Mouse (Mus musculus) hindbrain, embryonic 11.5 days (tissue): ENCODE measurements at regions not wholly inside any gene's neighbourhood (a gene's known extent, or its start where the extent isn't known, plus 50 kb on each side); places are given as distances from the start of the nearest gene placed in this dataset.

Source experiments
- ATAC-seq: fragments of 200-750 bp; cut with Nextera tagmentation; 2 replicates; pipeline ENCODE4 v1.8.0; 2017; ENCODE audit warnings: mild to moderate bottlenecking, moderate TSS enrichment, moderate library complexity; ENCODE audit not compliant: low FRiP score
- DNase-seq: peaks from one replicate; pipeline ENCODE4 v3.0.0-alpha.2; 2015; ENCODE audit warnings: low spot score
- H3K27ac ChIP-seq: fragments of 300-500 bp; sonication (generic); 2 replicates; pipeline ENCODE4 v1.5.1; 2014; ENCODE audit warnings: mild to moderate bottlenecking, low read depth, low read length
- H3K27me3 ChIP-seq: fragments of 300-500 bp; sonication (generic); 2 replicates; pipeline ENCODE4 v1.6.1; 2014; ENCODE audit warnings: mild to moderate bottlenecking, low read length, moderate library complexity, mixed read lengths; ENCODE audit not compliant: control insufficient read depth, insufficient read depth
- H3K36me3 ChIP-seq: fragments of 300-500 bp; sonication (generic); 2 replicates; pipeline ENCODE4 v1.6.1; 2014; ENCODE audit warnings: mild to moderate bottlenecking, low read length, moderate library complexity, mixed read lengths; ENCODE audit not compliant: control insufficient read depth, insufficient read depth
- H3K4me1 ChIP-seq: fragments of 300-500 bp; sonication (generic); replicated peaks from 2 replicates; pipeline ENCODE4 v1.6.1; 2014; ENCODE audit warnings: low read length, mixed read lengths; ENCODE audit not compliant: control insufficient read depth, insufficient read depth
- H3K4me2 ChIP-seq: fragments of 300-500 bp; sonication (generic); replicated peaks from 2 replicates; pipeline ENCODE4 v1.6.1; 2014; ENCODE audit warnings: mild to moderate bottlenecking, low read depth, low read length
- H3K4me3 ChIP-seq: fragments of 300-500 bp; sonication (generic); 2 replicates; pipeline ENCODE4 v1.5.1; 2014; ENCODE audit warnings: low read depth, low read length
- H3K9ac ChIP-seq: fragments of 300-500 bp; sonication (generic); 2 replicates; pipeline ENCODE4 v1.6.1; 2014; ENCODE audit warnings: low read depth, low read length
- H3K9me3 ChIP-seq: fragments of 300-500 bp; sonication (generic); 2 replicates; pipeline ENCODE4 v1.6.1; 2016; ENCODE audit warnings: low read length; ENCODE audit not compliant: control insufficient read depth
- WGBS: fragments of 180-500 bp; shearing (Covaris S2); extraction: QIAGEN DNeasy Blood & Tissue Kit; methylation state at CpG from one replicate; pipeline ENCODE4 v1.1.7; 2014; 5-methylcytosine and 5-hydroxymethylcytosine counted together

- WGBS: 15% methylated on average over 10 of the region's 10 CpGs
- H3K27me3 ChIP-seq: no peaks in the 10 kb centered on the region
- no peaks in the 10 kb centered on the region for H3K4me1 ChIP-seq
- no peak overlapping the region for H3K4me3 ChIP-seq
- peak; percentile 64; the same call in 1 of the 2 replicates for ATAC-seq
- H3K27ac ChIP-seq: no peak overlapping the region
- peak; percentile 91 for DNase-seq
- no peaks in the 10 kb centered on the region for H3K36me3 ChIP-seq
- no peaks in the 10 kb centered on the region for H3K9me3 ChIP-seq
- H3K4me2 ChIP-seq: no peak overlapping the region
- no peak overlapping the region for H3K9ac ChIP-seq
Measured at GRCm38 (mm10) chr14:72371702-72372277, 119.8 kb downstream of the Gm9195 start.

DNA sequence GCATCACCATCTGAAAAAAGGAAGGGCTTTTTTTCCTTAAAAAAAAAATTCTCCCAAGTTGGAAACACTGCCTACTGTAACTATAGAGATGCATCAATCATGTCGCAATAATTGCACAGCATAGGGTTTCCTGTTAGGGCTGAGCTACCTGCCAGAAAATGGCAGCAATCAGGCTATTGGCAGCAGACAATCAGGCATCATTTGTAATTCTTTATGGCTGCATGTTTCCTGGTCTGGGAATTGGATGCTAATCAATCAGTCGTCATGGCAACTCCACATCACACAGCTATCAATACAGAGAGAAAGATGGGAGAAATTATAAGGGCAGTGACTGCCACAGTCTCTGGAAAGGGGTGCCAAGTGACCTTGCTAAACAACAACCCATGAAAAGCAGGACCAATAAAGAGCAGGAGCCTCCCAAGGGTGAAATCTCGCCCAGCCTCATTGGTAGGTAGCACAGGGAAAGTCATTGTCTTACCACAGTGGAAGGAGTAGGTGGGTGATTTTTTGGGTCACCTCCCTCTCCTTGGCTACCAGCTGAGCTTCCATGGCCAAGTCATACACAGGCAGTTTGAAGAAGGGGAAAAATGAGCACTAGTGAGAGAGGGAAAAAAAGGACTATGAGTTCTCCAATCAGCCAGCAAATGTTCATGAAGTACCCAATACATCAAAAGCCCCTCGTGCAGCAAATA lies 130.7 kb downstream of the Gm9195 start:
- Histone ChIP-seq H3K4me2 (no peak overlapping the region), H3K9me3 (no peaks in the 10 kb centered on the region), H3K27me3 (no peaks in the 10 kb centered on the region), H3K9ac (no peak overlapping the region), H3K27ac (no peak overlapping the region), H3K4me1 (no peaks in the 10 kb centered on the region), H3K36me3 (no peaks in the 10 kb centered on the region), H3K4me3 (no peak overlapping the region)
- ATAC-seq (no peak), DNase-seq (no peak)
- 85% methylated on average over 4 of the region's 4 CpGs for WGBS

DNA sequence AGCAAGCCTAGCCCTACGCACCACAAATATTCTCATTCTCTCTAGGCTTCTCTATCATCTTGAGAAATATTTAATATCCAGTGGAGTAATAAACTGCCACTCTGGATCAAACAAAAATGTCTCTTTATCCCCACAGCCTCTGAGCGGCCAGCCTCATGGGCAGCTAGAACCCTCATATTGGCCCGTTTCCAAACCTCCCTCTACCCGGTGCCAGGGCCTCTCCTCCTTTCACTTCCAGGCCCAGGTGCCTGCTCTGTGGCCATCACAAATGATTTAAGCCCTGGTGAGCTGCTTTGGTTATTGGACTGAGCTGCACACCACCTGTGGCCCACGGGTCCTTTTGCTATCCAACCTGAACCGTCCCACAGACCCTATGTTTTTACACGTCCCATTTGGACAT lies 131.5 kb downstream of the Gm9195 start:
- no peaks in the 10 kb centered on the region for H3K4me1 ChIP-seq
- H3K36me3 ChIP-seq: no peaks in the 10 kb centered on the region
- no peak overlapping the region for H3K27ac ChIP-seq
- ATAC-seq (no peak), DNase-seq (no peak)
- H3K9ac ChIP-seq: no peak overlapping the region
- no peak overlapping the region for H3K4me2 ChIP-seq
- 92% methylated on average over 7 of the region's 7 CpGs for WGBS
- H3K27me3 ChIP-seq: no peaks in the 10 kb centered on the region
- no peaks in the 10 kb centered on the region for H3K9me3 ChIP-seq
- H3K4me3 ChIP-seq: no peak overlapping the region

DNA sequence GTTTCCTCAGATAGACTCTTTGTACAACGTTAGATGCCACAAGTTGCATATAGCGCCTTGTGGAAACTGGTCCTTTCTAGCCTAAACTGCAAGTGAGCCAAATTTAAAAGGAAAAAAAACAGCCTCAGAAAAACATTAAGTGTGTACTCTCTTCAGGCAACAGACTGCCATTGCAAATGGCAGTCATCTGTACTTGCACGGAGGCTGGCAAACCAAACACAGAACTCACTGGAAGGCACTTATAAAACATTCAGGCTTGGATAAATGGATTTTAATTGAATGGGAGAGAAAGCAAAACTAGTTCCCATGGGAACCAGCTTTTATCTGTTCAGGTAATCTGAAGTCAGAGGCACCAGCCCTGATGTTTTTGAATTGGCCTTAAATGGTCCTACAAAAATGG lies 133.7 kb downstream of the Gm9195 start:
- DNase-seq (no peak), ATAC-seq (no peak)
- Histone ChIP-seq H3K9ac (no peak overlapping the region), H3K4me1 (no peaks in the 10 kb centered on the region), H3K4me3 (no peak overlapping the region), H3K36me3 (no peaks in the 10 kb centered on the region), H3K4me2 (no peak overlapping the region), H3K9me3 (no peaks in the 10 kb centered on the region), H3K27me3 (no peaks in the 10 kb centered on the region), H3K27ac (no peak overlapping the region)
- 84% methylated on average over 3 of the region's 3 CpGs for WGBS

GRCm38 (mm10) chr14:72342181-72342580 lies 149.5 kb downstream of the Gm9195 start:
- DNase-seq (no peak), ATAC-seq (no peak)
- no peak overlapping the region for H3K4me3 ChIP-seq
- no peak overlapping the region for H3K9ac ChIP-seq
- no peak overlapping the region for H3K4me2 ChIP-seq
- H3K4me1 ChIP-seq: no peaks in the 10 kb centered on the region
- no peaks in the 10 kb centered on the region for H3K9me3 ChIP-seq
- 69% methylated on average over 5 of the region's 5 CpGs for WGBS
- H3K36me3 ChIP-seq: no peaks in the 10 kb centered on the region
- H3K27ac ChIP-seq: no peak overlapping the region
- H3K27me3 ChIP-seq: no peaks in the 10 kb centered on the region

DNA sequence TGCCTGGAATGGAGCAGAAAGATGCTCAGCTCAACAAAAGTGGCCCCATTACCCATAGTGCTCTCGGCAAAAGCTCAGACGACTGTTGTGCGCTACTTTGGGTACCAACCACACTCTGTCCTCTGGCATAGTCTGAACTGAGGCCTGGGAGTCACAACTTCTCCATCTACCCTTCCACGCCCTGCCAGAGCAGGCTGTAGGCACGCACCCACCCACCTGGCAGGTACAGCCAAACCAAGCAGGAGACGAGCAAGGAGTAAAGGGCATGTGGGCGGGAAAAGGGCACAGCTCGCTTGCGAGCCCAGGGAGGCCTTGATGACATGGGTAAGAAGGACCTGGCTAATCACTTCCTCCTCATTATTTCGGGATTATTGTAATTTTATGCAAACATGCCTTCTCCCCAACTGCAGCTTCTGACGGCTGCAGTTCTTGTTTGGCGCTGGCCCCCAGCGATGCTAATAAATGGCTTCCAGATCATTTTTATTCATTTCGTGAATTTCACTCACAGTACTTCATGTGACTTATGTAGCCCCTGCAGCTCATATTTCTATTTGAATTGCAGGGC lies 150.0 kb downstream of the Gm9195 start:
- no peak for DNase-seq
- 72% methylated on average over 14 of the region's 14 CpGs for WGBS
- H3K4me1 ChIP-seq: no peaks in the 10 kb centered on the region
- ATAC-seq: no peak
- H3K27ac ChIP-seq: no peak overlapping the region
- H3K4me2 ChIP-seq: no peak overlapping the region
- H3K36me3 ChIP-seq: no peaks in the 10 kb centered on the region
- no peak overlapping the region for H3K4me3 ChIP-seq
- H3K9ac ChIP-seq: no peak overlapping the region
- H3K9me3 ChIP-seq: no peaks in the 10 kb centered on the region
- no peaks in the 10 kb centered on the region for H3K27me3 ChIP-seq

GRCm38 (mm10) chr14:72338046-72338445 lies 153.6 kb downstream of the Gm9195 start:
- WGBS: 75% methylated on average over 1 of the region's 1 CpGs
- Histone ChIP-seq H3K27me3 (no peaks in the 10 kb centered on the region), H3K4me1 (no peaks in the 10 kb centered on the region), H3K27ac (no peak overlapping the region), H3K9me3 (no peaks in the 10 kb centered on the region), H3K4me2 (no peak overlapping the region), H3K36me3 (no peaks in the 10 kb centered on the region), H3K4me3 (no peak overlapping the region), H3K9ac (no peak overlapping the region)
- no peak for ATAC-seq
- no peak for DNase-seq

DNA sequence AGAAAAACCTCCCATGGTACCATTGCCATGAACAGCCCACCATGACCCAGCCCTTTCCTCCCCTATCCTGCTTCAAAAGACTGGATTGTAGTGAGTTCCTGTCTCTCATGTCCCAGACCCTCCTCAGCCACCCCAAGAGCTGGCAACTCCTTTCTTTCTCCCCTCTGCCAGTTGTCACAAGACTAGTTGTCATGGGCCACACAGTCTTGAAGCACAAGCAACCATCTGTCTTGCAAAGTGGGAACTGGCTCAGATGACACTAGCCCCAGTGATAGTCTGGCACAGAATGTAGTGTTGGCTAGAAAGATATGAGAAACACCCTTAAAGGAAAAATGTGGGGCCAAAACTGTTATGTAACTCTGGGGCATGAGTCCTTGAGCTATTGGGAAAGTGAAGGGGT lies 187.8 kb downstream of the Gm9195 start:
- no peak for ATAC-seq

GRCm38 (mm10) chr14:72300026-72300425 lies 191.6 kb downstream of the Gm9195 start:
- H3K9me3 ChIP-seq: no peaks in the 10 kb centered on the region
- no peak overlapping the region for H3K27ac ChIP-seq
- H3K4me1 ChIP-seq: no peaks in the 10 kb centered on the region
- no peak overlapping the region for H3K4me3 ChIP-seq
- peak; percentile 72 for DNase-seq
- WGBS: 78% methylated on average over 1 of the region's 1 CpGs
- H3K36me3 ChIP-seq: no peaks in the 10 kb centered on the region
- ATAC-seq: no peak
- H3K4me2 ChIP-seq: no peak overlapping the region
- H3K9ac ChIP-seq: no peak overlapping the region
- H3K27me3 ChIP-seq: no peaks in the 10 kb centered on the region

More for the DNA sequence above, 187.8 kb downstream of the Gm9195 start:
- no peak overlapping the region for H3K9ac ChIP-seq
- no peaks in the 10 kb centered on the region for H3K27me3 ChIP-seq
- no peak for DNase-seq
- H3K4me3 ChIP-seq: no peak overlapping the region
- H3K4me2 ChIP-seq: no peak overlapping the region
- H3K36me3 ChIP-seq: no peaks in the 10 kb centered on the region
- H3K4me1 ChIP-seq: no peaks in the 10 kb centered on the region
- H3K27ac ChIP-seq: no peak overlapping the region
- H3K9me3 ChIP-seq: no peaks in the 10 kb centered on the region
